Mouse (Mus musculus): ENCODE results near the gene Vps39. TPM values are rescaled to one million over a fixed set of nuclear protein-coding genes. Genes with fewer than 3 reads are reported as not detected.

The Vps39 gene
- total RNA-seq, 1 experiment, result 22.4 TPM

DNA sequence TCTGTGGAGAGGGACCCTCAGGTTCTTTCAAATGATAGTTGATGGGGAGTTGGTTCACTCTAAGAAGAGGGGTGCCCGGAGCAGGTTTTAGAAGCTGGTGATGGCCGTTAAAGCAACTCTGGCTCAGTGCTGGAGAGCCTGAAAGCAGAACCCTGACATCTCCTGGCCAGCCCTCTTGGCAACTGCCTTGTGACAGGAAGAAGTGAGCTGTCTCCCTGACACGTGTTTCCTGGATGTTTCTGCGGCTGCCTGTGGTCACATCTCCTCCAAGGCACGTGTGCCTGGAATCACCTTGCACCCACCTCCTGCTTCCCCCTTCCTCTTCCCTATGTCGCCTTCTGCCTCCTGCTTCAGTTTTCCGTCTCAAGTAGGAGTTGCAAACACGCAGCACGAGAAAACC lies 4.8 kb downstream of the Vps39 start:
- H3K36me3 ChIP-seq (ENCODE audit: control insufficient read depth, insufficient read depth, low read length, poor library complexity, severe bottlenecking), result peaks cover 7% of the 10 kb centered on the region
- no peak for TF ChIP-seq ZNF384 (IDR thresholded peaks at IDR 0.05; ENCODE audit: low read depth, low read length)
- TF ChIP-seq HCFC1 (IDR thresholded peaks at IDR 0.05; ENCODE audit: borderline replicate concordance, insufficient read depth, low read length), result no peak
- no peak for TF ChIP-seq CHD2 (IDR thresholded peaks at IDR 0.05; ENCODE audit: low read depth, low read length)
- TF ChIP-seq MAFK (IDR thresholded peaks at IDR 0.05; ENCODE audit: insufficient read depth, low read depth, low read length), result no peak
- H3K4me1 ChIP-seq (ENCODE audit: control insufficient read depth in 2 of 2, insufficient read depth in 2 of 2, low read length in 2 of 2, poor library complexity in 1 of 2), result 0 out of 4 replicates have a peak, but pooled peaks cover 0 to 3% of the 10 kb centered on the region in 2 experiments

DNA sequence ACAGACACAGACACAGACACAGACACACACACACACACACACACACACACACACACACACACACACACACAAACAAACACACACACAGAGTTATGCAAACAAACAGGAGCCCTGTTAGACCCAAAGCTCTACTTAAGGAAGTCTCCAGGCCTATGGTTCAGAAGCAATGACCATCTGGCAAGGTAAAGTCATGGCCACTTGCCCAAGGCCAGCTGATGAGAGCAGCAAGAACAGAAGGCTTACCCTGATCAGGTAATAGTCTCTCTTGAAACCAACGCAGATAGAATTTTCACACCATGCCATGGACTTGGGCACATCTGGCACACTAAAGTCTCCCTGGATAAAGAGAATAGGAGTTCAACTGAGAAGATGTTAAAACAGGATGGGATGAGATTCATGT lies 11.2 kb downstream of the Vps39 start:
- Histone ChIP-seq H3K27ac (ENCODE audit: insufficient read depth, low read depth, low read length, poor library complexity, severe bottlenecking) (no peak overlapping the region), H3K9ac (ENCODE audit: insufficient read depth, low read depth, low read length, poor library complexity, severe bottlenecking) (no peak overlapping the region), H3K4me3 (ENCODE audit: insufficient read depth in 1 of 2, low read depth in 1 of 2, low read length in 2 of 2, poor library complexity in 1 of 2, severe bottlenecking in 1 of 2) (no peak overlapping the region), H3K4me1 (ENCODE audit: control insufficient read depth in 2 of 2, insufficient read depth in 2 of 2, low read length in 2 of 2, poor library complexity in 1 of 2) (no peaks in the 10 kb centered on the region), H3K9me3 (ENCODE audit: control insufficient read depth, insufficient read depth, low read depth, low read length) (no peaks in the 10 kb centered on the region), H3K36me3 (ENCODE audit: control insufficient read depth, insufficient read depth, low read length, poor library complexity, severe bottlenecking) (peaks cover 6% of the 10 kb centered on the region)
- no peak for DNase-seq (ENCODE audit: low read depth, low spot score)
- TF ChIP-seq CHD2 (IDR thresholded peaks at IDR 0.05; ENCODE audit: low read depth, low read length), result no peak
- TF ChIP-seq MAFK (IDR thresholded peaks at IDR 0.05; ENCODE audit: insufficient read depth, low read depth, low read length), result no peak
- no peak for TF ChIP-seq ZNF384 (IDR thresholded peaks at IDR 0.05; ENCODE audit: low read depth, low read length)
- no peak for TF ChIP-seq ZC3H11A (IDR thresholded peaks at IDR 0.05; ENCODE audit: borderline replicate concordance, low read depth, low read length)
- TF ChIP-seq HCFC1 (IDR thresholded peaks at IDR 0.05; ENCODE audit: borderline replicate concordance, insufficient read depth, low read length), result no peak
- in situ Hi-C loops (cut with MboI; ENCODE audit: low sequenced_read_pairs in 2 of 2, unreplicated experiment in 2 of 2), result no loop called here

More for the DNA sequence above, 4.8 kb downstream of the Vps39 start:
- H3K9ac ChIP-seq (ENCODE audit: insufficient read depth, low read depth, low read length, poor library complexity, severe bottlenecking), result no peak overlapping the region
- in situ Hi-C loops (cut with MboI; ENCODE audit: low sequenced_read_pairs in 2 of 2, unreplicated experiment in 2 of 2), result no loop called here
- H3K27ac ChIP-seq (ENCODE audit: insufficient read depth, low read depth, low read length, poor library complexity, severe bottlenecking), result no peak overlapping the region
- H3K4me3 ChIP-seq (ENCODE audit: insufficient read depth in 1 of 2, low read depth in 1 of 2, low read length in 2 of 2, poor library complexity in 1 of 2, severe bottlenecking in 1 of 2), result no peak overlapping the region
- H3K9me3 ChIP-seq (ENCODE audit: control insufficient read depth, insufficient read depth, low read depth, low read length), result no peaks in the 10 kb centered on the region
- no peak for DNase-seq (ENCODE audit: low read depth, low spot score)

DNA sequence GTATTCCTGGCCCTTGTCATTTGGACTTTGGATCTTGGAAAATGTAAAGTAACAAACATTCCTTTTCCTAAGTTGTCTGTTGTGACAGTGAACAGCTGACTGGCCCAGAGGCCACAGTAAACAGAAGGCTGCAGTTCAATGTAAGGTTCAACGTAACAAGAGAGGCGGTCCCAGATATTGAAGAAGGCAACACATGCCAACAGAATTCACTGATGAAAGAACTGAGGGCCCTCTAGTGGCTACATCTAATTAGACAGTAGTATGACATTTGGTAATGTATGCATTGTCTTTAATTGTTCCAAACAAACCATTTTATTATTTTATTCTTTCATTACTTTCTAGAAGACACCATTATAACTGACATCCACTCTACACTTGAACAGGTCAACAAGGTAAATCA lies 15.1 kb downstream of the Vps39 start:
- Histone ChIP-seq H3K9me3 (ENCODE audit: control insufficient read depth, insufficient read depth, low read depth, low read length) (no peaks in the 10 kb centered on the region), H3K4me3 (ENCODE audit: insufficient read depth in 1 of 2, low read depth in 1 of 2, low read length in 2 of 2, poor library complexity in 1 of 2, severe bottlenecking in 1 of 2) (no peak overlapping the region), H3K36me3 (ENCODE audit: control insufficient read depth, insufficient read depth, low read length, poor library complexity, severe bottlenecking) (peaks cover 7% of the 10 kb centered on the region; the same call in 1 of the 2 replicates), H3K27ac (ENCODE audit: insufficient read depth, low read depth, low read length, poor library complexity, severe bottlenecking) (no peak overlapping the region), H3K9ac (ENCODE audit: insufficient read depth, low read depth, low read length, poor library complexity, severe bottlenecking) (no peak overlapping the region), H3K4me1 (ENCODE audit: control insufficient read depth in 2 of 2, insufficient read depth in 2 of 2, low read length in 2 of 2, poor library complexity in 1 of 2) (no peaks in the 10 kb centered on the region)
- DNase-seq (ENCODE audit: low read depth, low spot score), result no peak
- in situ Hi-C loops (cut with MboI; ENCODE audit: low sequenced_read_pairs in 2 of 2, unreplicated experiment in 2 of 2), result no loop called here
- TF ChIP-seq MAFK (IDR thresholded peaks at IDR 0.05; ENCODE audit: insufficient read depth, low read depth, low read length) (no peak), CHD2 (IDR thresholded peaks at IDR 0.05; ENCODE audit: low read depth, low read length) (no peak), ZC3H11A (IDR thresholded peaks at IDR 0.05; ENCODE audit: borderline replicate concordance, low read depth, low read length) (no peak), ZNF384 (IDR thresholded peaks at IDR 0.05; ENCODE audit: low read depth, low read length) (no peak), HCFC1 (IDR thresholded peaks at IDR 0.05; ENCODE audit: borderline replicate concordance, insufficient read depth, low read length) (no peak)

DNA sequence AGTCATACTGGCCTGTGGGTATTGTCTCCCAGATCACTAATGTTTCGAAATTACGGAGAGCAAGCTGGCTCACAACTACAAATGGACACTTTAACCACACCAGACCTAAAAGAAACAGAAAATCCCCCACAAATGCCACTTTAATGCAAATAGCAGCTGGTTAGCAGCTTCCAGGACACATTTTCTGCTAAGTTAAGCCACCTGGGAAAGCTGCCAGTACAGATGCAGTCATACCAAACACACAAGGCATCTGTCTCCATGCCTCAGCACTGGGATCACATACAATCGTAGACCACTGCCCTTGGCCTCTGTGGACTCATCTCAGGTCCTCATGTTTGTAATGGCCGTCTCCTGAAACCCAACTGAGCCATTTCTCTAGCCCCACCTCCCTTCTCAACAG lies 21.4 kb downstream of the Vps39 start:
- peaks cover 7% of the 10 kb centered on the region; the same call in 1 of the 2 replicates for H3K36me3 ChIP-seq (ENCODE audit: control insufficient read depth, insufficient read depth, low read length, poor library complexity, severe bottlenecking)
- no peak overlapping the region for H3K4me3 ChIP-seq (ENCODE audit: insufficient read depth in 1 of 2, low read depth in 1 of 2, low read length in 2 of 2, poor library complexity in 1 of 2, severe bottlenecking in 1 of 2)
- H3K9ac ChIP-seq (ENCODE audit: insufficient read depth, low read depth, low read length, poor library complexity, severe bottlenecking), result no peak overlapping the region
- H3K9me3 ChIP-seq (ENCODE audit: control insufficient read depth, insufficient read depth, low read depth, low read length), result no peaks in the 10 kb centered on the region
- no peak for DNase-seq (ENCODE audit: low read depth, low spot score)
- no peaks in the 10 kb centered on the region for H3K4me1 ChIP-seq (ENCODE audit: control insufficient read depth in 2 of 2, insufficient read depth in 2 of 2, low read length in 2 of 2, poor library complexity in 1 of 2)
- in situ Hi-C loops (cut with MboI; ENCODE audit: low sequenced_read_pairs in 2 of 2, unreplicated experiment in 2 of 2), result no loop called here
- TF ChIP-seq CHD2 (IDR thresholded peaks at IDR 0.05; ENCODE audit: low read depth, low read length) (no peak), ZNF384 (IDR thresholded peaks at IDR 0.05; ENCODE audit: low read depth, low read length) (no peak)
- H3K27ac ChIP-seq (ENCODE audit: insufficient read depth, low read depth, low read length, poor library complexity, severe bottlenecking), result no peak overlapping the region

DNA sequence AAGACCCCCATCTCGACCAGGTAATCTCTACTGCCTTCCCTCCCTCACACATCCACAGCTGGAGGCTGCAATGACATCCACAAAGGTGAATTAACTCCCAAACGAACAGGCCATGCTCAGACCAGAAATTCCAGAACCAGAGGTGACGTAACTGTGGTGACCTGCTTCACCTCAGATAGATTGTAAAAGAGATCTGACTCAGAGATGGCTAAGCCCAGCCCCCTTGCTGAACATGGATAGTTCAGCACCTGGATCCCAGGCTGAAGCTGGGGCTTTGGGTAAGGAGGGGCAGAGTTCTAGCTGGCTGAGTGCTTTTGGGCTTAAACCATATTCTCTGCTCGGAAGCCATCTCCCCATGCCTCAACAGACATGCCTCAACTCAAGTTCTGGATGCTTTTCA lies 37.9 kb downstream of the Vps39 start:
- DNase-seq (ENCODE audit: low read depth, low spot score), result no peak
- in situ Hi-C loops (cut with MboI; ENCODE audit: low sequenced_read_pairs in 2 of 2, unreplicated experiment in 2 of 2), result no loop called here
- no peak overlapping the region for H3K27ac ChIP-seq (ENCODE audit: insufficient read depth, low read depth, low read length, poor library complexity, severe bottlenecking)
- H3K9me3 ChIP-seq (ENCODE audit: control insufficient read depth, insufficient read depth, low read depth, low read length), result no peaks in the 10 kb centered on the region
- no peak for TF ChIP-seq CHD2 (IDR thresholded peaks at IDR 0.05; ENCODE audit: low read depth, low read length)
- no peak for TF ChIP-seq HCFC1 (IDR thresholded peaks at IDR 0.05; ENCODE audit: borderline replicate concordance, insufficient read depth, low read length)
- TF ChIP-seq ZC3H11A (IDR thresholded peaks at IDR 0.05; ENCODE audit: borderline replicate concordance, low read depth, low read length), result no peak
- no peak for TF ChIP-seq ZNF384 (IDR thresholded peaks at IDR 0.05; ENCODE audit: low read depth, low read length)
- TF ChIP-seq MAFK (IDR thresholded peaks at IDR 0.05; ENCODE audit: insufficient read depth, low read depth, low read length), result no peak
- no peak overlapping the region for H3K4me3 ChIP-seq (ENCODE audit: insufficient read depth in 1 of 2, low read depth in 1 of 2, low read length in 2 of 2, poor library complexity in 1 of 2, severe bottlenecking in 1 of 2)
- H3K9ac ChIP-seq (ENCODE audit: insufficient read depth, low read depth, low read length, poor library complexity, severe bottlenecking), result no peak overlapping the region
- H3K36me3 ChIP-seq (ENCODE audit: control insufficient read depth, insufficient read depth, low read length, poor library complexity, severe bottlenecking), result peaks cover 8% of the 10 kb centered on the region; the same call in 1 of the 2 replicates
- no peaks in the 10 kb centered on the region for H3K4me1 ChIP-seq (ENCODE audit: control insufficient read depth in 2 of 2, insufficient read depth in 2 of 2, low read length in 2 of 2, poor library complexity in 1 of 2)
